Comparison of ENCODE assay signal across 9 mouse cellular contexts in the genomic region with DNA sequence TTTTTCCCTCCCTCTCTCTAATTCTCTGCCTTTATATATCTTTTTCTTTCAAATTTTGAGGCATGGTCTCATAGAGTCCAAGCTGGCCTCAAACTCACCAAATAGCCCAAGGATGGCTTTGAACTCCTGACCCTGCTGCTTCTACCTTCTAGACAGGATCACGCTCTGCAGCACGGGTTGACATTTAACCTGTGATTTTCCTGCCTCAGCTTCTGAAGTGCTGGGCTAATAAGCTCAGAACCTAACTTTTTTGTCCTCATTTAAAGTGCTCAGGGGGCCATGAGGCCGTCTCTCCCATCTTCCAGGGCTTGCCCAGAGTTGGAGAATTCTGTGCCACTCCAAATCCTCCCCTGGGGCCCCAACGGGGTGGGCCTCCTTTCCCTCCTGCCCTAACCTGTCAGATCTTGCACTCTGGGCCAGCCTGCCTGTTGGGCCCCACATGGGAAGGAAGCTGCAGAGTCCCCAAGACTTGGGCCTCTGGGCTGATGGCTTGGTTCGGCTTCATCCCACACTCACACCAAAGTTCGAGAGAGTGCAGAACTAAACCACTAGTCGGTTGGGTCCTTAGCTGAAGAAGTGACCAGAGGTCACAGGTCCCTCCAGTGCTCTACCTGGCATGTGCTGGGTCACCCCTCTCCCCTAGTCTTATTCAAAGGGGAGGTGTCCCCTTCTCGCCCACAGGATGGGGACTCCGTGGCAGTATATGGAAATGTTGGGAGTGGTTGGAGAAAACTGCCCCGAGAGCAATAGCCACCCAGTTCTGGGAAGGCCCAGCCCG. TPM values are rescaled to one million over a fixed set of nuclear protein-coding genes. Genes with fewer than 3 reads are reported as not detected.
DNase-seq lines count a peak whose midpoint lies in the region; ATAC-seq and TF ChIP-seq lines count a peak whose summit lies in the region.
"Had no signal": no experiment of that assay in that cellular context is flagged by ENCODE, and none has a peak within 500 bp of the region (broad histone marks: within the 10 kb centered on the region; RNA-seq: fewer than 3 reads in every experiment).

No protein-coding gene starts in this region.

- peaks cover 62% of the 10 kb centered on the region for H3K4me1 ChIP-seq in heart, embryonic 12.5 days (replicated peaks)
- H3K4me1 ChIP-seq in G1E (ENCODE audit: insufficient read depth, low read depth, low read length), result peaks cover 72% of the 10 kb centered on the region
- H3K4me1 ChIP-seq in hindbrain, embryonic 10.5 days (replicated peaks), result peaks cover 71% of the 10 kb centered on the region
- H3K4me1 ChIP-seq in midbrain, embryonic 11.5 days (ENCODE audit: control insufficient read depth, insufficient read depth, low read length), result peaks cover 45% of the 10 kb centered on the region

- no peaks in the 10 kb centered on the region for H3K9me3 ChIP-seq in heart, embryonic 12.5 days (replicated peaks)
- H3K9me3 ChIP-seq in G1E (replicated peaks), result no peaks in the 10 kb centered on the region
- no peaks in the 10 kb centered on the region for H3K9me3 ChIP-seq in hindbrain, embryonic 10.5 days
- H3K9me3 ChIP-seq in midbrain, embryonic 11.5 days (ENCODE audit: control insufficient read depth, low read length), result no peaks in the 10 kb centered on the region

- intact Hi-C loops in heart, postnatal 25 days (cut with DNase I), result loop anchor here (5.0 kb wide), 1 partner anchor 508 kb away; no protein-coding TSS in a partner anchor

- 0 out of 2 replicates have a peak, but pooled peaks cover 6% of the 10 kb centered on the region for H3K36me3 ChIP-seq in heart, embryonic 12.5 days
- peaks cover 27% of the 10 kb centered on the region for H3K36me3 ChIP-seq in G1E (replicated peaks)
- H3K36me3 ChIP-seq in hindbrain, embryonic 10.5 days, result no peaks in the 10 kb centered on the region
- H3K36me3 ChIP-seq in midbrain, embryonic 11.5 days (ENCODE audit: control insufficient read depth, insufficient read depth, low read length), result no peaks in the 10 kb centered on the region

- peak overlapping the region; percentile 96 for H3K4me2 ChIP-seq in heart, embryonic 12.5 days
- H3K4me2 ChIP-seq in midbrain, embryonic 11.5 days, result peak overlapping the region; percentile 83; the same call in 1 of the 2 replicates

- ATAC-seq in heart, embryonic 12.5 days (ENCODE audit: insufficient number of reproducible peaks, low FRiP score), result no peak
- no peak for ATAC-seq in G1E (ENCODE audit: extremely low read depth, insufficient number of reproducible peaks, low FRiP score, poor library complexity, severe bottlenecking)
- ATAC-seq in midbrain, embryonic 11.5 days (ENCODE audit: low FRiP score), result no peak

- no peak overlapping the region for H3K4me3 ChIP-seq in heart, embryonic 12.5 days
- H3K4me3 ChIP-seq in G1E (ENCODE audit: low read depth, low read length), result peak overlapping the region; percentile 89; the same call in 1 of the 2 replicates
- H3K4me3 ChIP-seq in hindbrain, embryonic 10.5 days, result peak overlapping the region; percentile 65; the same call in 1 of the 2 replicates
- no peak overlapping the region for H3K4me3 ChIP-seq in midbrain, embryonic 11.5 days (ENCODE audit: low read depth, low read length)

- WGBS in heart, embryonic 12.5 days, result 59% methylated on average over 11 of the region's 11 CpGs
- whole genome bisulfite sequencing in hindbrain, embryonic 10.5 days, result 57% methylated on average over 11 of the region's 11 CpGs
- WGBS in midbrain, embryonic 11.5 days, result 54% methylated on average over 11 of the region's 11 CpGs

- no peaks in the 10 kb centered on the region for H3K27me3 ChIP-seq in heart, embryonic 12.5 days (replicated peaks)
- H3K27me3 ChIP-seq in G1E (ENCODE audit: insufficient read depth, low read length), result no peaks in the 10 kb centered on the region
- peaks cover 33% of the 10 kb centered on the region for H3K27me3 ChIP-seq in hindbrain, embryonic 10.5 days (ENCODE audit: insufficient read depth, poor library complexity, severe bottlenecking)
- H3K27me3 ChIP-seq in midbrain, embryonic 11.5 days (ENCODE audit: control insufficient read depth, insufficient read depth, low read length), result peaks cover 6% of the 10 kb centered on the region; the same call in 1 of the 2 replicates

- no peak for DNase-seq in heart, postnatal 25 days (ENCODE audit: low spot score)
- DNase-seq in G1E (ENCODE audit: low spot score), result peak; percentile 40
- no peak for DNase-seq in hindbrain, embryonic 10.5 days (ENCODE audit: low spot score)
- no peak for DNase-seq in midbrain, embryonic 11.5 days (ENCODE audit: low spot score, missing footprints)
- no peak for DNase-seq in ovary, postnatal 36 days (ENCODE audit: low spot score)
- DNase-seq in c-Kit-positive CD71-positive TER-119-positive erythroid progenitor cells, embryonic 14.5 days (ENCODE audit: low spot score), result no peak
- DNase-seq in ovary, adult 18-20 months (ENCODE audit: low spot score), result no peak
- DNase-seq: kidney, adult 18-20 months had no signal

- no peak for TF ChIP-seq CTCF in G1E (IDR thresholded peaks at IDR 0.05; ENCODE audit: low read depth, low read length)

- peak overlapping the region; percentile 94 for H3K9ac ChIP-seq in heart, embryonic 12.5 days
- H3K9ac ChIP-seq in midbrain, embryonic 11.5 days (ENCODE audit: low read length), result no peak overlapping the region; the same call in 1 of the 2 replicates

- H3K27ac ChIP-seq in heart, embryonic 12.5 days (ENCODE audit: poor library complexity, severe bottlenecking), result peak overlapping the region; percentile 93
- H3K27ac ChIP-seq in hindbrain, embryonic 10.5 days, result peak overlapping the region; percentile 93
- no peak overlapping the region; the same call in 1 of the 2 replicates for H3K27ac ChIP-seq in midbrain, embryonic 11.5 days (ENCODE audit: low read depth, low read length)

RNA-seq across cellular contexts. Expression of a gene that starts 14.5 kb away (rescaled TPM):
- 1.7 and 3.0 TPM in 2 replicates for polyA plus RNA-seq in heart, embryonic 12.5 days (2016; fragmentation: Nextera tagmentation; extraction: Ambion mirVana)
- total RNA-seq in heart, postnatal 25 days (2021), result 1 to 10 TPM in 1 of 2 experiments, under 1 TPM in 1; 0.73 to 1.4 TPM
- total RNA-seq in G1E (2014; fragmentation: Nextera tagmentation) (not detected in 2 replicates), G1E (2017) (not detected in 2 replicates)
- 0.19 TPM in 1 of 2 replicates, not detected in the other for polyA plus RNA-seq in G1E (2012)
- polyA plus RNA-seq in hindbrain, embryonic 10.5 days (2016; fragmentation: Nextera tagmentation; extraction: Ambion mirVana), result 2.5 and 6.8 TPM in 2 replicates
- polyA plus RNA-seq in midbrain, embryonic 11.5 days (2014; fragmentation: Nextera tagmentation; extraction: Ambion mirVana), result 4.7 and 4.9 TPM in 2 replicates

RNA-seq across cellular contexts. Expression of a gene that starts 37.3 kb away (rescaled TPM):
- 12.9 and 13.7 TPM in 2 replicates for polyA plus RNA-seq in heart, embryonic 12.5 days (2016; fragmentation: Nextera tagmentation; extraction: Ambion mirVana)
- 1 to 10 TPM; 8.2 to 8.8 TPM for total RNA-seq in heart, postnatal 25 days (2021)
- total RNA-seq in G1E (2014; fragmentation: Nextera tagmentation), result 8.5 and 9.7 TPM in 2 replicates
- total RNA-seq in G1E (2017), result 5.7 and 7.3 TPM in 2 replicates
- 14.6 and 19.0 TPM in 2 replicates for polyA plus RNA-seq in G1E (2012)
- polyA plus RNA-seq in hindbrain, embryonic 10.5 days (2016; fragmentation: Nextera tagmentation; extraction: Ambion mirVana), result 36.9 and 53.5 TPM in 2 replicates
- polyA plus RNA-seq in midbrain, embryonic 11.5 days (2014; fragmentation: Nextera tagmentation; extraction: Ambion mirVana), result 19.4 and 24.7 TPM in 2 replicates

RNA-seq across cellular contexts. Expression of a gene that starts 50.0 kb away (rescaled TPM):
- 281 and 286 TPM in 2 replicates for polyA plus RNA-seq in heart, embryonic 12.5 days (2016; fragmentation: Nextera tagmentation; extraction: Ambion mirVana)
- 100 to 1,000 TPM; 227 to 240 TPM for total RNA-seq in heart, postnatal 25 days (2021)
- total RNA-seq in G1E (2014; fragmentation: Nextera tagmentation) (106 and 132 TPM in 2 replicates), G1E (2017) (197 and 232 TPM in 2 replicates)
- polyA plus RNA-seq in G1E (2012), result 257 and 291 TPM in 2 replicates
- polyA plus RNA-seq in hindbrain, embryonic 10.5 days (2016; fragmentation: Nextera tagmentation; extraction: Ambion mirVana), result 386 TPM in 2 replicates
- 281 and 304 TPM in 2 replicates for polyA plus RNA-seq in midbrain, embryonic 11.5 days (2014; fragmentation: Nextera tagmentation; extraction: Ambion mirVana)

RNA-seq across cellular contexts. Expression of a gene that starts 51.7 kb away (rescaled TPM):
- polyA plus RNA-seq in heart, embryonic 12.5 days (2016; fragmentation: Nextera tagmentation; extraction: Ambion mirVana), result 1.00 and 1.1 TPM in 2 replicates
- total RNA-seq in heart, postnatal 25 days (2021), result under 1 TPM; 0.10 to 0.28 TPM
- total RNA-seq in G1E (2014; fragmentation: Nextera tagmentation) (0.34 TPM in 1 of 2 replicates, not detected in the other), G1E (2017) (0.55 and 0.58 TPM in 2 replicates)
- polyA plus RNA-seq in G1E (2012), result 0.08 and 0.11 TPM in 2 replicates
- polyA plus RNA-seq in hindbrain, embryonic 10.5 days (2016; fragmentation: Nextera tagmentation; extraction: Ambion mirVana), result 2.1 TPM in 2 replicates
- 0.83 and 0.86 TPM in 2 replicates for polyA plus RNA-seq in midbrain, embryonic 11.5 days (2014; fragmentation: Nextera tagmentation; extraction: Ambion mirVana)

RNA-seq across cellular contexts. Expression of a gene that starts 51.8 kb away (rescaled TPM):
- 17.7 and 18.1 TPM in 2 replicates for polyA plus RNA-seq in heart, embryonic 12.5 days (2016; fragmentation: Nextera tagmentation; extraction: Ambion mirVana)
- 10 to 100 TPM; 10.3 to 11.8 TPM for total RNA-seq in heart, postnatal 25 days (2021)
- total RNA-seq in G1E (2014; fragmentation: Nextera tagmentation) (7.9 and 9.6 TPM in 2 replicates), G1E (2017) (4.8 and 5.1 TPM in 2 replicates)
- 21.3 and 25.5 TPM in 2 replicates for polyA plus RNA-seq in G1E (2012)
- 18.2 and 19.0 TPM in 2 replicates for polyA plus RNA-seq in hindbrain, embryonic 10.5 days (2016; fragmentation: Nextera tagmentation; extraction: Ambion mirVana)
- polyA plus RNA-seq in midbrain, embryonic 11.5 days (2014; fragmentation: Nextera tagmentation; extraction: Ambion mirVana), result 7.6 and 8.9 TPM in 2 replicates

Comparison
In these comparisons a context has a peak if more than half of its experiments do, and no peak if none do; other contexts are left out.
1. H3K4me3 ChIP-seq: peak in G1E (single experiment) and hindbrain, embryonic 10.5 days (single experiment); none in heart, embryonic 12.5 days (single experiment) and midbrain, embryonic 11.5 days (single experiment).